12 mouse cellular contexts compared by ENCODE assay signal in the genomic region with DNA sequence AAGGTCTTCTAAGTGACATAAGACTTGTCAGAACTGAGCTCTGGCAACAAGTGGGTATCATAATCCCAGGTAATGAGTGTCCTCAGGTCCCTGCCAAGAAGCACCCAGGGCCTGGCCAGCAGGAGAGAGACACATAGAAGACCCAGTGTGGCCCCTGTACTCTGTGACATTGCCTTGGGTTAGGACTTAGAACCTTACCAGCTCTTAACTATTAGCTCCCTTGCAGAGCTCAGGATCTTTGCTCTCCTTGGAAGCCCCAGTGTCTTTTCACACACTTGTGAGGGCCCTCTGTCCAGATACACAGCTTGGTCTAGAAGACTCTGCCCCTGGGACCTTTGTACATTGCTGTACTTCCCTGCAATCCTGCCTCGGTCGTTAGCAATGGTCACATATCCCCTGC. TPM values are rescaled to one million over a fixed set of nuclear protein-coding genes. Genes with fewer than 3 reads are reported as not detected.
DNase-seq lines count a peak whose midpoint lies in the region; ATAC-seq and TF ChIP-seq lines count a peak whose summit lies in the region.
"Had no signal": no experiment of that assay in that cellular context is flagged by ENCODE, and none has a peak within 500 bp of the region (broad histone marks: within the 10 kb centered on the region; RNA-seq: fewer than 3 reads in every experiment).

No protein-coding gene starts in this region.

- H3K9me3 ChIP-seq in midbrain, embryonic 12.5 days, result no peaks in the 10 kb centered on the region
- H3K9me3 ChIP-seq in midbrain, embryonic 11.5 days (ENCODE audit: control insufficient read depth, low read length), result no peaks in the 10 kb centered on the region
- H3K9me3 ChIP-seq in neural tube, embryonic 14.5 days (ENCODE audit: control insufficient read depth, low read length), result no peaks in the 10 kb centered on the region

- H3K4me1 ChIP-seq in midbrain, embryonic 12.5 days, result peaks cover 58% of the 10 kb centered on the region
- peaks cover 31% of the 10 kb centered on the region for H3K4me1 ChIP-seq in midbrain, embryonic 11.5 days (ENCODE audit: control insufficient read depth, insufficient read depth, low read length)
- peaks cover 40% of the 10 kb centered on the region for H3K4me1 ChIP-seq in neural tube, embryonic 14.5 days (ENCODE audit: control insufficient read depth, insufficient read depth, low read length)

- intact Hi-C loops in gastrocnemius, adult 2 months (cut with DNase I), result no loop called here
- intact Hi-C loops in gastrocnemius, postnatal 14 days (cut with DNase I; ENCODE audit: low total_unique reads), result no loop called here

- H3K36me3 ChIP-seq in midbrain, embryonic 12.5 days, result no peaks in the 10 kb centered on the region
- no peaks in the 10 kb centered on the region for H3K36me3 ChIP-seq in midbrain, embryonic 11.5 days (ENCODE audit: control insufficient read depth, insufficient read depth, low read length)
- no peaks in the 10 kb centered on the region for H3K36me3 ChIP-seq in neural tube, embryonic 14.5 days (ENCODE audit: control insufficient read depth, insufficient read depth, low read length)

- H3K27ac ChIP-seq in gastrocnemius, adult 2 months, result peak overlapping the region; percentile 92
- no peak overlapping the region for H3K27ac ChIP-seq in midbrain, embryonic 12.5 days (replicated peaks)
- H3K27ac ChIP-seq in midbrain, embryonic 11.5 days (ENCODE audit: low read depth, low read length), result no peak overlapping the region
- no peak overlapping the region for H3K27ac ChIP-seq in neural tube, embryonic 14.5 days (ENCODE audit: low read depth, low read length)

- no peak for TF ChIP-seq CTCF in gastrocnemius, adult 2 months (IDR thresholded peaks at IDR 0.05)

- no peak overlapping the region for H3K9ac ChIP-seq in midbrain, embryonic 12.5 days (replicated peaks)
- H3K9ac ChIP-seq in midbrain, embryonic 11.5 days (ENCODE audit: low read length), result no peak overlapping the region
- no peak overlapping the region for H3K9ac ChIP-seq in neural tube, embryonic 14.5 days (replicated peaks; ENCODE audit: low read depth, low read length)

- H3K27me3 ChIP-seq in midbrain, embryonic 12.5 days, result 0 out of 2 replicates have a peak, but pooled peaks cover under 1% of the 10 kb centered on the region
- no peaks in the 10 kb centered on the region for H3K27me3 ChIP-seq in midbrain, embryonic 11.5 days (ENCODE audit: control insufficient read depth, insufficient read depth, low read length)
- H3K27me3 ChIP-seq in neural tube, embryonic 14.5 days (ENCODE audit: control insufficient read depth, insufficient read depth, low read length), result no peaks in the 10 kb centered on the region

- H3K4me2 ChIP-seq in midbrain, embryonic 12.5 days (replicated peaks), result peak overlapping the region; percentile 67
- H3K4me2 ChIP-seq in midbrain, embryonic 11.5 days, result no peak overlapping the region
- peak overlapping the region; percentile 85 for H3K4me2 ChIP-seq in neural tube, embryonic 14.5 days (ENCODE audit: low read depth, low read length)

- peak; percentile 61 for DNase-seq in gastrocnemius, adult 2 months
- DNase-seq in gastrocnemius, postnatal 14 days, result no peak
- no peak for DNase-seq in midbrain, embryonic 11.5 days (ENCODE audit: low spot score, missing footprints)
- DNase-seq in kidney, postnatal 14 days, result peak; percentile 62
- DNase-seq in adrenal gland, postnatal 4 days (ENCODE audit: low spot score in 2 of 2), result no peak
- no peak for DNase-seq in cerebellum, adult 8-10 months
- DNase-seq: embryo, embryonic 11 days; lung, postnatal 14 days; right cerebral cortex, postnatal 25 days had no signal

- ATAC-seq in midbrain, embryonic 12.5 days (ENCODE audit: low FRiP score, low read depth), result no peak
- ATAC-seq in midbrain, embryonic 11.5 days (ENCODE audit: low FRiP score), result no peak
- no peak for ATAC-seq in neural tube, embryonic 14.5 days (ENCODE audit: low read depth)
- ATAC-seq: inflammation-experienced regulatory T-cells, adult 6 months had no signal

- 78% methylated on average over 2 of the region's 2 CpGs for WGBS in midbrain, embryonic 12.5 days
- WGBS in midbrain, embryonic 11.5 days, result 76% methylated on average over 2 of the region's 2 CpGs
- 80% methylated on average over 2 of the region's 2 CpGs for WGBS in neural tube, embryonic 14.5 days

- peak overlapping the region; percentile 94 for H3K4me3 ChIP-seq in gastrocnemius, adult 2 months
- H3K4me3 ChIP-seq in midbrain, embryonic 12.5 days, result no peak overlapping the region
- no peak overlapping the region for H3K4me3 ChIP-seq in midbrain, embryonic 11.5 days (ENCODE audit: low read depth, low read length)
- H3K4me3 ChIP-seq in neural tube, embryonic 14.5 days (ENCODE audit: low read depth, low read length), result no peak overlapping the region

RNA-seq across cellular contexts. Expression of a gene that starts 23.7 kb away (rescaled TPM):
- 100 to 1,000 TPM; 279 to 395 TPM for total RNA-seq in gastrocnemius, adult 2 months (2021)
- total RNA-seq in gastrocnemius, postnatal 14 days (2021), result 100 to 1,000 TPM in 1 of 2 experiments, 10 to 100 TPM in 1; 46.2 to 117 TPM
- 16.8 and 17.8 TPM in 2 replicates for polyA plus RNA-seq in midbrain, embryonic 12.5 days (2016; fragmentation: Nextera tagmentation; extraction: Ambion mirVana)
- polyA plus RNA-seq in midbrain, embryonic 11.5 days (2014; fragmentation: Nextera tagmentation; extraction: Ambion mirVana), result 10.5 and 11.4 TPM in 2 replicates
- polyA plus RNA-seq in neural tube, embryonic 14.5 days (2014; fragmentation: Nextera tagmentation; extraction: Ambion mirVana), result 21.4 and 22.1 TPM in 2 replicates
- 10 to 100 TPM; 21.6 to 23.4 TPM for total RNA-seq in adrenal gland, postnatal 4 days (2021)

Comparison
In these comparisons a context has a peak if more than half of its experiments do, and no peak if none do; other contexts are left out.
1. DNase-seq: peak in gastrocnemius, adult 2 months (single experiment) and kidney, postnatal 14 days (single experiment); none in gastrocnemius, postnatal 14 days (single experiment), midbrain, embryonic 11.5 days (single experiment), adrenal gland, postnatal 4 days (0 of 2) and cerebellum, adult 8-10 months (single experiment).